ENCODE assay signal across 11 mouse cellular contexts in the genomic region with DNA sequence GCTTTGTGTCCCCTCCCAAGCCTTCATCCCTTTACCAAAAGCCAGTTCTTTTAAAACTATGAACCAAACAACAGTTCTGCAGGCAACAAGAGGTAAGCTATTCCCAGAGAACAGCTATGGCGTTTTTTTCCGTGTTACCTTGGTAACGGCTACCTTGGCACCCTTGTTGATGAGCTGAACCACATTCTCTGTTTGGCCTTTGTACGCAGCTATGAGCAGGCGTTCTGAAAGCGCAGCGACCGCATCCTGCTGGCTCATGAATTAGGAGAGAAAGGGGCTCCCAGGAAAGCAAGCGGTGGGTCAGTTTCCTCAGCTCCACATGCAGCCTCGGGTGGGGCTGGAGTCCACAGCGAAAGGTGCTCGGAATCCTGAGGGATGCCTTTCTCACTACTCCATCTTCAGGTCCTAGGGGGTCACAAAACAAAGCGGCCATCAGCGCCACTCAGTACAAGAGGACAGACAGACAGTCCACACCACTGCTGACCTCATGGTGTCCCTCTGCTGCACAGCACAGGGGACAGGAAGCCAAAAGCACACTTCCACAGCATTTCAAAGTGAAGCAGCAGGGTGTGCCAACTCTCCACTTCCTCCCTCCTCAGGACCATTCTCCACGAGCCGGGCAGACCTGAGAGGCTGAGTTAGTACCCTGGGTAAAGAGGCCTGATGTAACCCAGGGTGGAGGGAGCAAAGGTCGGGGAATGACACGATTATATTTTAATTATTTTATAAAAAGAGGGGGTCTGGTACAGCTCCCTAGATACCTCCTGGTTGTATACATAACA.
DNase-seq lines count a peak whose midpoint lies in the region; ATAC-seq lines count a peak whose summit lies in the region.
"Had no signal": no experiment of that assay in that cellular context is flagged by ENCODE, and none has a peak within 500 bp of the region (broad histone marks: within the 10 kb centered on the region; RNA-seq: fewer than 3 reads in every experiment).

No protein-coding gene starts in this region.

- H3K27ac ChIP-seq in forebrain, embryonic 14.5 days (ENCODE audit: low read depth, low read length) = peak overlapping the region; percentile 65
- no peak overlapping the region for H3K27ac ChIP-seq in kidney, embryonic 16.5 days (ENCODE audit: low read length)
- H3K27ac ChIP-seq: heart, embryonic 13.5 days; kidney, postnatal 0 days had no signal

- peak; percentile 61 to 63 for DNase-seq in cerebellum, postnatal 10 days
- no peak for DNase-seq in cerebellum, adult 8-10 months
- peak; percentile 83 for DNase-seq in forebrain, embryonic 14.5 days (ENCODE audit: low spot score)
- DNase-seq in layer of hippocampus, adult 9-11 months = peak; percentile 83
- peak; percentile 16 for DNase-seq in neural tube, embryonic 10.5 days (ENCODE audit: extremely low spot score, low spot score)
- no peak for DNase-seq in heart, postnatal 14 days
- DNase-seq in adipocyte (ENCODE audit: low spot score) = no peak

- H3K27me3 ChIP-seq in forebrain, embryonic 14.5 days (replicated peaks; ENCODE audit: control insufficient read depth, insufficient read depth, low read length) = no peaks in the 10 kb centered on the region
- 0 out of 2 replicates have a peak, but pooled peaks cover 11% of the 10 kb centered on the region for H3K27me3 ChIP-seq in kidney, embryonic 16.5 days (ENCODE audit: insufficient read depth, low read length)

- ATAC-seq in forebrain, embryonic 14.5 days = peak; percentile 42
- no peak for ATAC-seq in kidney, embryonic 16.5 days (ENCODE audit: low FRiP score, low TSS enrichment)

- H3K9me3 ChIP-seq in forebrain, embryonic 14.5 days (replicated peaks; ENCODE audit: control insufficient read depth, low read length) = no peaks in the 10 kb centered on the region
- no peaks in the 10 kb centered on the region for H3K9me3 ChIP-seq in kidney, embryonic 16.5 days (ENCODE audit: low read length)
- H3K9me3 ChIP-seq: heart, embryonic 13.5 days had no signal

- intact Hi-C loops in heart, postnatal 14 days (cut with DNase I) = no loop called here

- no peak overlapping the region for H3K4me3 ChIP-seq in forebrain, embryonic 14.5 days (ENCODE audit: low read depth, low read length)
- H3K4me3 ChIP-seq in kidney, embryonic 16.5 days (ENCODE audit: low read length) = no peak overlapping the region
- H3K4me3 ChIP-seq: erythroblast, embryonic 14.5 days; heart, embryonic 13.5 days had no signal

- H3K4me1 ChIP-seq in forebrain, embryonic 14.5 days (ENCODE audit: control insufficient read depth, insufficient read depth, low read length) = peaks cover 43% of the 10 kb centered on the region
- peaks cover 27% of the 10 kb centered on the region for H3K4me1 ChIP-seq in kidney, embryonic 16.5 days (ENCODE audit: insufficient read depth, low read length)

- peak overlapping the region; percentile 31 for H3K4me2 ChIP-seq in forebrain, embryonic 14.5 days (ENCODE audit: low read length)
- H3K4me2 ChIP-seq in kidney, embryonic 16.5 days (replicated peaks; ENCODE audit: low read depth, low read length) = no peak overlapping the region
- H3K4me2 ChIP-seq: heart, embryonic 13.5 days had no signal

- H3K9ac ChIP-seq in forebrain, embryonic 14.5 days (ENCODE audit: low read length) = peak overlapping the region; percentile 49
- H3K9ac ChIP-seq in kidney, embryonic 16.5 days (replicated peaks; ENCODE audit: low read length) = no peak overlapping the region
- H3K9ac ChIP-seq: heart, embryonic 13.5 days had no signal

- WGBS in forebrain, embryonic 14.5 days = 35% methylated on average over 18 of the region's 18 CpGs
- WGBS in kidney, embryonic 16.5 days = 81% methylated on average over 18 of the region's 18 CpGs

- H3K36me3 ChIP-seq in forebrain, embryonic 14.5 days (ENCODE audit: control insufficient read depth, insufficient read depth, low read length) = peaks cover 7% of the 10 kb centered on the region; the same call in 1 of the 2 replicates
- H3K36me3 ChIP-seq in kidney, embryonic 16.5 days (ENCODE audit: insufficient read depth, low read length) = no peaks in the 10 kb centered on the region
- H3K36me3 ChIP-seq: heart, embryonic 13.5 days had no signal

Comparison
In these comparisons a context has a peak if more than half of its experiments do, and no peak if none do; other contexts are left out.
1. DNase-seq: peak in cerebellum, postnatal 10 days (2 of 2), forebrain, embryonic 14.5 days (single experiment), layer of hippocampus, adult 9-11 months (single experiment) and neural tube, embryonic 10.5 days (single experiment); none in cerebellum, adult 8-10 months (single experiment), heart, postnatal 14 days (0 of 2) and adipocyte (single experiment).